Mouse (Mus musculus) gastrocnemius, postnatal 25 days (tissue): ENCODE data around the gene Batf. TPM values are rescaled to one million over a fixed set of nuclear protein-coding genes. Genes with fewer than 3 reads are reported as not detected.

Source experiments
- DNase-seq: peaks from one replicate; pipeline ENCODE4 v3.0.0; 2022
- microRNA-seq, 2 experiments: library from miRNA; unstranded; fragments of <30 nt; microRNA quantifications; one replicate each; pipeline ENCODE4 v1.2.0; 2021; ENCODE audit warnings: borderline replicate concordance in 2 of 2
- total RNA-seq, 2 experiments: library from RNA; stranded (reverse); gene quantifications; 1 replicate in 1 of 2; 2 replicates in 1 of 2; pipeline ENCODE4 v1.2.3; 2021

Gene Batf
- total RNA-seq, 2 experiments from 2014 or later: 0.29 TPM; not detected in 1

- DNase-seq: no peak
These were observed 41.7 kb downstream of the Batf start for GRCm38 (mm10) chr12:85728181-85728580.

- DNase-seq: peak; percentile 8
These were observed 42.8 kb downstream of the Batf start for GRCm38 (mm10) chr12:85729022-85729944.

- DNase-seq: no peak
These were observed 43.4 kb downstream of the Batf start for GRCm38 (mm10) chr12:85729945-85730290.

GRCm38 (mm10) chr12:85736203-85736602 lies 49.7 kb downstream of the Batf start:
- DNase-seq: no peak

- DNase-seq: no peak
These were observed 50.5 kb downstream of the Batf start for GRCm38 (mm10) chr12:85736960-85737359.

GRCm38 (mm10) chr12:85745827-85746695 lies 59.6 kb downstream of the Batf start, which contains the start of gene Flvcr2:
TSS of gene Flvcr2 (plus strand) at chr12:85746539.
- peak; percentile 70 for DNase-seq

- no peak for DNase-seq
These were observed 60.3 kb downstream of the Batf start for GRCm38 (mm10) chr12:85746696-85747219.

- no peak for DNase-seq
These were observed 60.9 kb downstream of the Batf start for GRCm38 (mm10) chr12:85747343-85747742.

GRCm38 (mm10) chr12:85749861-85750260 lies 63.4 kb downstream of the Batf start:
- DNase-seq: no peak

GRCm38 (mm10) chr12:85752116-85752515 lies 65.6 kb downstream of the Batf start:
- no peak for DNase-seq

GRCm38 (mm10) chr12:85753223-85753622 lies 66.8 kb downstream of the Batf start:
- DNase-seq: no peak

GRCm38 (mm10) chr12:85754611-85755265 lies 68.3 kb downstream of the Batf start:
- no peak for DNase-seq

GRCm38 (mm10) chr12:85756455-85756854 lies 70.0 kb downstream of the Batf start:
- DNase-seq: no peak

- DNase-seq: no peak
These were observed 70.6 kb downstream of the Batf start for GRCm38 (mm10) chr12:85757074-85757473.

Small RNA genes within 50 kb of the gene (microRNA-seq; reads per million reads assigned to microRNA genes)
- 0 reads per million in 2 experiments for gene Gm47285

Other genes starting within 250 kb of the Batf start
- gene Fos, start 212.8 kb upstream of the Batf start, total RNA-seq: 10 to 100 TPM in 1 of 2 experiments, 1 to 10 TPM in 1; 5.1 to 11.6 TPM
- gene Jdp2, start 87.6 kb upstream of the Batf start, total RNA-seq: 1 to 10 TPM; 5.4 to 6.8 TPM
- gene Flvcr2, start 59.9 kb downstream of the Batf start, total RNA-seq: under 1 TPM; 0.74 to 0.86 TPM
- 1 to 10 TPM; 2.7 to 3.8 TPM for gene Erg28, start 137.9 kb downstream of the Batf start, total RNA-seq
- 1 to 10 TPM; 5.8 to 7.3 TPM for gene Ttll5, start 138.0 kb downstream of the Batf start, total RNA-seq